Mouse (Mus musculus) gonadal fat pad, adult 2 months (tissue): ENCODE results near the gene Olfr670. TPM values are rescaled to one million over a fixed set of nuclear protein-coding genes. Genes with fewer than 3 reads are reported as not detected.
"Not testable (repeated sequence)": the region's sequence is repeated elsewhere in the genome, so short reads cannot be mapped to it uniquely, and the experiment has no call there.

Experiments used
- DNase-seq: peaks from one replicate; pipeline ENCODE4 v3.0.0-alpha.2; 2012; ENCODE audit warnings: low read depth
- polyA plus RNA-seq: library from polyadenylated mRNA; depleted of rRNA; stranded (reverse); fragments of >200 nt; gene quantifications from 2 replicates; pipeline ENCODE4 v1.2.3, GENCODE M21; 2012; rRNA removed

The Olfr670 gene
- polyA plus RNA-seq: not detected in 2 replicates

GRCm38 (mm10) chr7:104962520-104962919, at the start of gene Olfr670:
TSS of gene Olfr670 (minus strand) at chr7:104962620.
- no peak for DNase-seq

- DNase-seq: no peak
Observed at GRCm38 (mm10) chr7:105001929-105002328, 39.5 kb upstream of the Olfr670 start, which contains the start of gene Olfr672. TSS of gene Olfr672 (minus strand) at chr7:105002029.

- no peak for DNase-seq
Observed at GRCm38 (mm10) chr7:104979026-104979425, 16.6 kb upstream of the Olfr670 start, which contains the start of gene Olfr671. TSS of gene Olfr671 (minus strand) at chr7:104979126.

- not testable (repeated sequence) for DNase-seq
Observed at GRCm38 (mm10) chr7:104972507-104972906, 10.1 kb upstream of the Olfr670 start.

GRCm38 (mm10) chr7:104950234-104950633, 12.2 kb downstream of the Olfr670 start:
- DNase-seq: not testable (repeated sequence)

DNA sequence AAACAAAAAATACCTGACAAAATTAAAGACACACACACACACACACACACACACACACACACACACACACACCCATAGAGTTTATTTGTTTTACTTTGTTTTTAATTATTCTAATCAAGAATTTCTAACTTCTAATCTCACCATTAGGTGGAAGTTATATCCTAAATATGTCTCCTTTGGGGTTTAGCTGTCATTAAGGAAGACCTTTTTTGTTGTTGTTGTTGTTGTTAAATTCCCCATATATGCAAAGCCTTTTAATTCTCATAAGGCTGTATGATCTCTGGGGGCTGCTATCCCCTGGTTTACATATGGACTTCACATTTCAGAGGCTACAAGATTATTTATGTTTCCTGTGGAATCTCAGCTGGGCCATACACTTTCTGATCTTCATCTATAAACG, 28.5 kb downstream of the Olfr670 start, which contains the start of gene Olfr669:
TSS of gene Olfr669 (plus strand) at position 301 of the 400 bp plus-strand sequence.
- no peak for DNase-seq

- DNase-seq: no peak
Observed at GRCm38 (mm10) chr7:104927957-104928356, 34.5 kb downstream of the Olfr670 start, which contains the start of gene Olfr668. TSS of gene Olfr668 (minus strand) at chr7:104928057.

DNA sequence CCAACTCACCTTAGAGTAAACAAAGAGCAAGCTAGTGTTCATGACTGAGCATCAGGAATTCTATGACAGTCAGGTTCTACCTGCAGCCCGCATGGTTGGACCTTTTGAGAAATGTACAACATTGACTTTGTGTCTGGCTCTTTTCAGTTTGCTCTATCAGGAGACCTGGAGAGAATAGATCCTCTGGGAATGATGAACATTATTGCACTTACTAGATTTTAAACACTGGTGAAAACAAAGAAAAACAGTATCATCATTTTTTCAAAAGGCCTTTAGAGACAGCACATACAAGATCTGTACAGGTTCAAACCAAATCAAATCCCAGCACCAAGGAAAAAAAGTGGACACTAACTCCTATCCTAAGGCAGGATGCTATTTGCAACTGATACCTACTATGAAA, 41.0 kb downstream of the Olfr670 start, which contains the start of gene Olfr667:
TSS of gene Olfr667 (minus strand) at position 101 of the 400 bp plus-strand sequence.
- no peak for DNase-seq

Other genes with a start within 250 kb of the Olfr670 start
- gene Usp17le, start 185.2 kb downstream of the Olfr670 start, polyA plus RNA-seq: not detected in 2 replicates
- gene Usp17lb, start 120.0 kb downstream of the Olfr670 start, polyA plus RNA-seq: 0.07 TPM in 1 of 2 replicates, not detected in the other
- gene Usp17la, start 105.6 kb downstream of the Olfr670 start, polyA plus RNA-seq: not detected in 2 replicates
- not detected in 2 replicates for gene Olfr665, start 84.6 kb downstream of the Olfr670 start, polyA plus RNA-seq
- 1.1 TPM in 1 of 2 replicates, not detected in the other for gene Olfr666, start 66.7 kb downstream of the Olfr670 start, polyA plus RNA-seq
- gene Olfr667, start 41.1 kb downstream of the Olfr670 start, polyA plus RNA-seq: not detected in 2 replicates
- not detected in 2 replicates for gene Olfr668, start 34.6 kb downstream of the Olfr670 start, polyA plus RNA-seq
- gene Olfr669, start 28.4 kb downstream of the Olfr670 start, polyA plus RNA-seq: 0.13 TPM in 1 of 2 replicates, not detected in the other
- not detected in 2 replicates for gene Olfr671, start 16.5 kb upstream of the Olfr670 start, polyA plus RNA-seq
- not detected in 2 replicates for gene Olfr672, start 39.4 kb upstream of the Olfr670 start, polyA plus RNA-seq
- not detected in 2 replicates for gene Olfr675, start 65.8 kb upstream of the Olfr670 start, polyA plus RNA-seq
- not detected in 2 replicates for gene Olfr676, start 70.1 kb upstream of the Olfr670 start, polyA plus RNA-seq
- not detected in 2 replicates for gene Olfr677, start 88.8 kb upstream of the Olfr670 start, polyA plus RNA-seq
- not detected in 2 replicates for gene Olfr678, start 101.9 kb upstream of the Olfr670 start, polyA plus RNA-seq
- gene Olfr679, start 118.6 kb upstream of the Olfr670 start, polyA plus RNA-seq: not detected in 2 replicates
- gene Olfr680-ps1, start 130.2 kb upstream of the Olfr670 start, polyA plus RNA-seq: not detected in 2 replicates
- gene Olfr681, start 154.2 kb upstream of the Olfr670 start, polyA plus RNA-seq: not detected in 2 replicates
- gene Olfr683, start 184.4 kb upstream of the Olfr670 start, polyA plus RNA-seq: not detected in 2 replicates
- gene Olfr684, start 201.0 kb upstream of the Olfr670 start, polyA plus RNA-seq: not detected in 2 replicates
- not detected in 2 replicates for gene Olfr685, start 223.4 kb upstream of the Olfr670 start, polyA plus RNA-seq
- gene Olfr686, start 244.9 kb upstream of the Olfr670 start, polyA plus RNA-seq: not detected in 2 replicates